Mouse (Mus musculus) hindbrain, embryonic 13.5 days (tissue): ENCODE data around the gene Kctd2. TPM values are rescaled to one million over a fixed set of nuclear protein-coding genes. Genes with fewer than 3 reads are reported as not detected.
"Not testable (repeated sequence)": the region's sequence is repeated elsewhere in the genome, so short reads cannot be mapped to it uniquely, and the experiment has no call there.

Experiments
- ATAC-seq: fragments of 200-750 bp; cut with Nextera tagmentation; 2 replicates; pipeline ENCODE4 v1.8.0; 2017; ENCODE audit warnings: moderate TSS enrichment; ENCODE audit not compliant: low FRiP score
- H3K27ac ChIP-seq: fragments of 300-500 bp; sonication (generic); 2 replicates; pipeline ENCODE4 v1.5.1; 2015; ENCODE audit warnings: inconsistent platforms, mild to moderate bottlenecking, moderate library complexity
- H3K27me3 ChIP-seq: fragments of 300-500 bp; sonication (generic); 2 replicates; pipeline ENCODE4 v1.6.1; 2015; ENCODE audit warnings: mild to moderate bottlenecking, inconsistent platforms
- H3K36me3 ChIP-seq: fragments of 300-500 bp; sonication (generic); 2 replicates; pipeline ENCODE4 v1.6.1; 2015; ENCODE audit warnings: mild to moderate bottlenecking, inconsistent platforms
- H3K4me1 ChIP-seq: fragments of 300-500 bp; sonication (generic); replicated peaks from 2 replicates; pipeline ENCODE4 v1.6.1; 2015; ENCODE audit warnings: inconsistent platforms
- H3K4me2 ChIP-seq: fragments of 300-500 bp; sonication (generic); 2 replicates; pipeline ENCODE4 v1.6.1; 2015; ENCODE audit warnings: inconsistent platforms, mild to moderate bottlenecking, moderate library complexity
- H3K4me3 ChIP-seq: fragments of 300-500 bp; sonication (generic); 2 replicates; pipeline ENCODE4 v1.5.1; 2015; ENCODE audit warnings: mild to moderate bottlenecking, inconsistent platforms
- H3K9ac ChIP-seq: fragments of 300-500 bp; sonication (generic); 2 replicates; pipeline ENCODE4 v1.6.1; 2015; ENCODE audit warnings: mild to moderate bottlenecking, inconsistent platforms
- H3K9me3 ChIP-seq: fragments of 300-500 bp; sonication (generic); 2 replicates; pipeline ENCODE4 v1.6.1; 2016; ENCODE audit warnings: inconsistent platforms
- WGBS: fragments of 180-500 bp; shearing (Covaris S2); methylation state at CpG from one replicate; pipeline ENCODE4 v1.1.7; 2015; 5-methylcytosine and 5-hydroxymethylcytosine counted together
- polyA plus RNA-seq: library from polyadenylated mRNA; unstranded; fragments of >200 nt; fragmentation: Nextera tagmentation; extraction: Ambion mirVana; gene quantifications from 2 replicates; pipeline ENCODE4 v1.2.1, GENCODE M21; 2015

Gene Kctd2
- polyA plus RNA-seq, 1 experiment from 2014 or later, result 22.2 TPM

GRCm38 (mm10) chr11:115381743-115382539, 38.0 kb upstream of the Kctd2 start, which contains the start of gene Cdr2l:
Gene Cdr2l (plus strand): TSS chr11:115381916.
- under 1% methylated on average over 59 of the region's 76 CpGs for WGBS
- Histone ChIP-seq H3K4me1 (peaks cover 45% of the 10 kb centered on the region), H3K27ac (peak within 1 kb of the TSS; percentile 97), H3K4me3 (peak within 1 kb of the TSS; percentile 86), H3K27me3 (0 out of 2 replicates have a peak, but pooled peaks cover under 1% of the 10 kb centered on the region), H3K36me3 (no peaks in the 10 kb centered on the region), H3K9me3 (no peaks in the 10 kb centered on the region), H3K9ac (peak within 1 kb of the TSS; percentile 97), H3K4me2 (peak within 1 kb of the TSS; percentile 93)
- peak; percentile 87 for ATAC-seq

- Histone ChIP-seq H3K27ac (peak overlapping the region; percentile 97), H3K4me2 (peak overlapping the region; percentile 93), H3K36me3 (no peaks in the 10 kb centered on the region; the same call in 1 of the 2 replicates), H3K4me1 (peaks cover 50% of the 10 kb centered on the region), H3K27me3 (no peaks in the 10 kb centered on the region), H3K9ac (peak overlapping the region; percentile 97), H3K9me3 (no peaks in the 10 kb centered on the region), H3K4me3 (peak overlapping the region; percentile 86)
- 14% methylated on average over 5 of the region's 5 CpGs for WGBS
- ATAC-seq, result no peak
These were observed 37.0 kb upstream of the Kctd2 start for GRCm38 (mm10) chr11:115382891-115383290.

GRCm38 (mm10) chr11:115383701-115384474, 36.0 kb upstream of the Kctd2 start:
- Histone ChIP-seq H3K27ac (peak overlapping the region; percentile 97), H3K36me3 (no peaks in the 10 kb centered on the region; the same call in 1 of the 2 replicates), H3K4me3 (peak overlapping the region; percentile 86), H3K27me3 (no peaks in the 10 kb centered on the region), H3K9ac (peak overlapping the region; percentile 97), H3K4me1 (peaks cover 50% of the 10 kb centered on the region), H3K4me2 (peak overlapping the region; percentile 93), H3K9me3 (no peaks in the 10 kb centered on the region)
- WGBS, result 36% methylated on average over 16 of the region's 16 CpGs
- ATAC-seq, result 0 out of 2 replicates have a peak, but pooled peaks have one; percentile 19

GRCm38 (mm10) chr11:115384587-115384986, 35.3 kb upstream of the Kctd2 start:
- 81% methylated on average over 5 of the region's 5 CpGs for WGBS
- Histone ChIP-seq H3K27me3 (no peaks in the 10 kb centered on the region), H3K4me1 (peaks cover 50% of the 10 kb centered on the region), H3K36me3 (peaks cover 2% of the 10 kb centered on the region), H3K4me2 (peak overlapping the region; percentile 93), H3K4me3 (peak overlapping the region; percentile 86; the same call in 1 of the 2 replicates), H3K27ac (peak overlapping the region; percentile 97), H3K9ac (peak overlapping the region; percentile 97; the same call in 1 of the 2 replicates), H3K9me3 (no peaks in the 10 kb centered on the region)
- no peak for ATAC-seq

GRCm38 (mm10) chr11:115386859-115387258, 33.1 kb upstream of the Kctd2 start:
- Histone ChIP-seq H3K4me1 (peaks cover 45% of the 10 kb centered on the region), H3K36me3 (peaks cover 23% of the 10 kb centered on the region)
- not testable (repeated sequence) for H3K9me3 ChIP-seq, H3K9ac ChIP-seq, H3K4me2 ChIP-seq, H3K27me3 ChIP-seq, H3K4me3 ChIP-seq, ATAC-seq, H3K27ac ChIP-seq
- WGBS, result 85% methylated on average over 3 of the region's 3 CpGs

- Histone ChIP-seq H3K4me3 (no peak overlapping the region), H3K4me2 (no peak overlapping the region), H3K9me3 (no peaks in the 10 kb centered on the region), H3K36me3 (peaks cover 68% of the 10 kb centered on the region), H3K27me3 (0 out of 2 replicates have a peak, but pooled peaks cover 3% of the 10 kb centered on the region), H3K4me1 (peaks cover 6% of the 10 kb centered on the region), H3K9ac (no peak overlapping the region), H3K27ac (no peak overlapping the region)
- WGBS, result 91% methylated on average over 7 of the region's 7 CpGs
- ATAC-seq, result no peak
These were observed 28.6 kb upstream of the Kctd2 start for GRCm38 (mm10) chr11:115391358-115391757.

GRCm38 (mm10) chr11:115393721-115394325, 26.1 kb upstream of the Kctd2 start:
- no peak; the same call in 1 of the 2 replicates for ATAC-seq
- no peak overlapping the region for H3K4me2 ChIP-seq
- H3K9ac ChIP-seq, result no peak overlapping the region
- H3K4me1 ChIP-seq, result no peaks in the 10 kb centered on the region
- no peaks in the 10 kb centered on the region for H3K9me3 ChIP-seq
- H3K27ac ChIP-seq, result no peak overlapping the region
- no peak overlapping the region for H3K4me3 ChIP-seq
- H3K27me3 ChIP-seq, result 0 out of 2 replicates have a peak, but pooled peaks cover 3% of the 10 kb centered on the region
- H3K36me3 ChIP-seq, result peaks cover 74% of the 10 kb centered on the region
- WGBS, result 68% methylated on average over 33 of the region's 34 CpGs

GRCm38 (mm10) chr11:115398085-115398484, 21.8 kb upstream of the Kctd2 start:
- H3K4me1 ChIP-seq, result peaks cover 16% of the 10 kb centered on the region
- no peak overlapping the region for H3K4me3 ChIP-seq
- no peak overlapping the region for H3K9ac ChIP-seq
- 0 out of 2 replicates have a peak, but pooled peaks cover 3% of the 10 kb centered on the region for H3K27me3 ChIP-seq
- no peak for ATAC-seq
- H3K36me3 ChIP-seq, result peaks cover 39% of the 10 kb centered on the region
- WGBS, result 86% methylated on average over 7 of the region's 7 CpGs
- no peak overlapping the region for H3K4me2 ChIP-seq
- no peaks in the 10 kb centered on the region for H3K9me3 ChIP-seq
- H3K27ac ChIP-seq, result no peak overlapping the region

- peaks cover 18% of the 10 kb centered on the region for H3K36me3 ChIP-seq
- 64% methylated on average over 3 of the region's 3 CpGs for WGBS
- H3K4me2 ChIP-seq, result no peak overlapping the region
- H3K9ac ChIP-seq, result no peak overlapping the region
- H3K27me3 ChIP-seq, result no peaks in the 10 kb centered on the region
- no peak overlapping the region for H3K4me3 ChIP-seq
- ATAC-seq, result no peak
- peaks cover 29% of the 10 kb centered on the region for H3K4me1 ChIP-seq
- no peaks in the 10 kb centered on the region for H3K9me3 ChIP-seq
- H3K27ac ChIP-seq, result peak overlapping the region; percentile 71
These were observed 19.8 kb upstream of the Kctd2 start for GRCm38 (mm10) chr11:115400126-115400525.

GRCm38 (mm10) chr11:115400630-115401391, 19.1 kb upstream of the Kctd2 start:
- Histone ChIP-seq H3K9ac (0 out of 2 replicates have a peak overlapping the region, but pooled peaks have one; percentile 39), H3K36me3 (peaks cover 14% of the 10 kb centered on the region), H3K4me3 (no peak overlapping the region), H3K27ac (peak overlapping the region; percentile 71), H3K4me1 (peaks cover 35% of the 10 kb centered on the region), H3K4me2 (peak overlapping the region; percentile 18; the same call in 1 of the 2 replicates), H3K9me3 (no peaks in the 10 kb centered on the region), H3K27me3 (no peaks in the 10 kb centered on the region)
- peak; percentile 12; the same call in 1 of the 2 replicates for ATAC-seq
- WGBS, result 39% methylated on average over 11 of the region's 11 CpGs
